Mouse (Mus musculus) cerebellum, adult 11 months (tissue): ENCODE data around the gene Dap.

Experiments
- DNase-seq: peaks from one replicate; pipeline ENCODE4 v3.0.0; 2022

Gene Dap

GRCm38 (mm10) chr15:31224135-31224761, at the start of gene Dap:
TSS of gene Dap (plus strand) at chr15:31224314.
- peak; percentile 96 for DNase-seq

GRCm38 (mm10) chr15:31176566-31176965, 47.5 kb upstream of the Dap start:
- no peak for DNase-seq

- DNase-seq = no peak
Observed at GRCm38 (mm10) chr15:31184651-31185443, 39.3 kb upstream of the Dap start.

- DNase-seq = no peak
Observed at GRCm38 (mm10) chr15:31185506-31185905, 38.6 kb upstream of the Dap start.

GRCm38 (mm10) chr15:31186371-31186901, 37.7 kb upstream of the Dap start:
- DNase-seq = no peak

GRCm38 (mm10) chr15:31192563-31192962, 31.6 kb upstream of the Dap start:
- no peak for DNase-seq

GRCm38 (mm10) chr15:31195776-31196175, 28.3 kb upstream of the Dap start:
- DNase-seq = no peak

GRCm38 (mm10) chr15:31207346-31208093, 16.6 kb upstream of the Dap start:
- no peak for DNase-seq

GRCm38 (mm10) chr15:31211910-31212309, 12.2 kb upstream of the Dap start:
- no peak for DNase-seq

- no peak for DNase-seq
Observed at GRCm38 (mm10) chr15:31213619-31214270, 10.4 kb upstream of the Dap start.

GRCm38 (mm10) chr15:31222216-31222615, 1.9 kb upstream of the Dap start:
- DNase-seq = no peak

GRCm38 (mm10) chr15:31223596-31224134, 449 bp upstream of the Dap start:
- DNase-seq = peak; percentile 29

- DNase-seq = no peak
Observed at GRCm38 (mm10) chr15:31224806-31225642, 910 bp downstream of the Dap start.

GRCm38 (mm10) chr15:31225643-31226325, 1.7 kb downstream of the Dap start:
- no peak for DNase-seq

GRCm38 (mm10) chr15:31226464-31226863, 2.4 kb downstream of the Dap start:
- DNase-seq = no peak

GRCm38 (mm10) chr15:31227793-31228192, 3.7 kb downstream of the Dap start:
- no peak for DNase-seq

GRCm38 (mm10) chr15:31233006-31233405, 8.9 kb downstream of the Dap start:
- no peak for DNase-seq

GRCm38 (mm10) chr15:31235794-31236548, 11.9 kb downstream of the Dap start:
- no peak for DNase-seq

- no peak for DNase-seq
Observed at GRCm38 (mm10) chr15:31236549-31236907, 12.4 kb downstream of the Dap start.

GRCm38 (mm10) chr15:31237368-31237767, 13.3 kb downstream of the Dap start:
- DNase-seq = no peak
